Mouse (Mus musculus): ENCODE results near the gene Npas2. TPM values are rescaled to one million over a fixed set of nuclear protein-coding genes. Genes with fewer than 3 reads are reported as not detected.

Npas2 gene
- polyA plus RNA-seq, 1 experiment from 2014 or later = 0.28 TPM

DNA sequence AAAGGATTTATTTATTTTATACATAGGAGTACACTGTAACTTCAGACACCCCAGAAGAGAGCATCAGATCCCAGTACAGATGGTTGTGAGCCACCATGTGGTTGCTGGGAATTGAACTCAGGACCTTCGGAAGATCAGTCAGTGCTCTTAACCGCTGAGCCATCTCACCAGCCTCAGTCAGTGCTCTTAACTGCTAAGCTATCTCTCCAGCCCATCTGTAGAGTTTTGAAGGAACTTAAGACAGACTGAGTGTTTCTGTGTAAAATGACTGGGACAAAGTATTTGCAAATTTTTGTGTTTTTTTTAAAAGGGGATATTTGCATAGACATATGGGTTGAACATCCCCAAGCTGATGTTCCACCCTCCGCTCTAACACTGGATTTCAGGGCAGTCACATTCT lies 206.6 kb downstream of the Npas2 start:
- WGBS = 95% methylated on average over 3 of the region's 3 CpGs
- no peaks in the 10 kb centered on the region for H3K4me1 ChIP-seq (replicated peaks; ENCODE audit: control insufficient read depth, insufficient read depth, low read length)

GRCm38 (mm10) chr1:39407108-39407507 lies 213.6 kb downstream of the Npas2 start:
- Histone ChIP-seq H3K4me1 (replicated peaks; ENCODE audit: control insufficient read depth, insufficient read depth, low read length) (peaks cover 3% of the 10 kb centered on the region; the same call in 1 of the 2 replicates), H3K36me3 (ENCODE audit: control insufficient read depth, insufficient read depth, low read length) (no peaks in the 10 kb centered on the region), H3K9ac (ENCODE audit: low read length) (no peak overlapping the region), H3K4me3 (ENCODE audit: low read depth, low read length) (no peak overlapping the region), H3K27ac (ENCODE audit: low read depth) (no peak overlapping the region), H3K27me3 (replicated peaks; ENCODE audit: control insufficient read depth, insufficient read depth, low read length) (no peaks in the 10 kb centered on the region), H3K9me3 (ENCODE audit: control insufficient read depth, low read length) (no peaks in the 10 kb centered on the region), H3K4me2 (ENCODE audit: low read length) (no peak overlapping the region)
- no peak for DNase-seq (ENCODE audit: low spot score)
- ATAC-seq (replicated peaks; ENCODE audit: low FRiP score, low TSS enrichment, low read depth) = no peak
- WGBS = 68% methylated on average over 4 of the region's 4 CpGs

More for the DNA sequence above, 206.6 kb downstream of the Npas2 start:
- Histone ChIP-seq H3K4me3 (ENCODE audit: low read depth, low read length) (no peak overlapping the region), H3K9ac (ENCODE audit: low read length) (no peak overlapping the region), H3K27me3 (replicated peaks; ENCODE audit: control insufficient read depth, insufficient read depth, low read length) (no peaks in the 10 kb centered on the region), H3K27ac (ENCODE audit: low read depth) (no peak overlapping the region), H3K9me3 (ENCODE audit: control insufficient read depth, low read length) (no peaks in the 10 kb centered on the region), H3K36me3 (ENCODE audit: control insufficient read depth, insufficient read depth, low read length) (no peaks in the 10 kb centered on the region), H3K4me2 (ENCODE audit: low read length) (no peak overlapping the region)
- ATAC-seq (replicated peaks; ENCODE audit: low FRiP score, low TSS enrichment, low read depth) = no peak
- DNase-seq (ENCODE audit: low spot score) = no peak

DNA sequence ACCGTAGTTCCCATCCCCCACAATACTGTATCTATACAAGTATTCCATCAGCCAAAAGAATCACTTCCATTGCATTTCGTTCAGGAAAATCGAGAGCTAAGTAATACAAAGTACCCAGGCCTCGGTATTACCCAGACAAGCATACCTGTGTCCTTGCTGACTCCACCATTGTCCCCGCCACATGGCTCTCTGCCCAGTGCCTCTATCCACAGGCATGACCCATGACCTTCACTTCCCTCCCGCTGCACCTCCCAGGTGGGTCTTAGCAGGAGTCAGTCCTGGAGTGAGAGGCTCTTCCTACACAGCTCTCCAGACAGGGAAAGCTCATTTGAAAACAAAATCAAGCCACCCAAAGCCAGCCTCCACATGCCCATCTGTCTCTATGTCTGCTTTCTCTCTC lies 214.6 kb downstream of the Npas2 start:
- Histone ChIP-seq H3K27ac (ENCODE audit: low read depth) (no peak overlapping the region), H3K27me3 (replicated peaks; ENCODE audit: control insufficient read depth, insufficient read depth, low read length) (no peaks in the 10 kb centered on the region), H3K4me3 (ENCODE audit: low read depth, low read length) (no peak overlapping the region), H3K4me2 (ENCODE audit: low read length) (no peak overlapping the region), H3K4me1 (replicated peaks; ENCODE audit: control insufficient read depth, insufficient read depth, low read length) (peaks cover 3% of the 10 kb centered on the region; the same call in 1 of the 2 replicates), H3K9ac (ENCODE audit: low read length) (no peak overlapping the region), H3K9me3 (ENCODE audit: control insufficient read depth, low read length) (no peaks in the 10 kb centered on the region), H3K36me3 (ENCODE audit: control insufficient read depth, insufficient read depth, low read length) (no peaks in the 10 kb centered on the region)
- WGBS = 91% methylated on average over 6 of the region's 6 CpGs
- ATAC-seq (replicated peaks; ENCODE audit: low FRiP score, low TSS enrichment, low read depth) (no peak), DNase-seq (ENCODE audit: low spot score) (no peak)

- H3K4me3 ChIP-seq (ENCODE audit: low read depth, low read length) = no peak overlapping the region
- H3K27ac ChIP-seq (ENCODE audit: low read depth) = no peak overlapping the region
- no peaks in the 10 kb centered on the region for H3K27me3 ChIP-seq (replicated peaks; ENCODE audit: control insufficient read depth, insufficient read depth, low read length)
- ATAC-seq (replicated peaks; ENCODE audit: low FRiP score, low TSS enrichment, low read depth) = no peak
- no peak overlapping the region for H3K9ac ChIP-seq (ENCODE audit: low read length)
- 52% methylated on average over 7 of the region's 7 CpGs for WGBS
- DNase-seq (ENCODE audit: low spot score) = no peak
- H3K9me3 ChIP-seq (ENCODE audit: control insufficient read depth, low read length) = no peaks in the 10 kb centered on the region
- H3K4me1 ChIP-seq (replicated peaks; ENCODE audit: control insufficient read depth, insufficient read depth, low read length) = peaks cover 3% of the 10 kb centered on the region; the same call in 1 of the 2 replicates
- H3K36me3 ChIP-seq (ENCODE audit: control insufficient read depth, insufficient read depth, low read length) = no peaks in the 10 kb centered on the region
- no peak overlapping the region for H3K4me2 ChIP-seq (ENCODE audit: low read length)
Measured at GRCm38 (mm10) chr1:39408668-39409067, 215.1 kb downstream of the Npas2 start.

- DNase-seq (ENCODE audit: low spot score) = no peak
- H3K4me2 ChIP-seq (ENCODE audit: low read length) = no peak overlapping the region
- no peak overlapping the region for H3K27ac ChIP-seq (ENCODE audit: low read depth)
- WGBS = 80% methylated on average over 19 of the region's 19 CpGs
- H3K27me3 ChIP-seq (replicated peaks; ENCODE audit: control insufficient read depth, insufficient read depth, low read length) = no peaks in the 10 kb centered on the region
- peaks cover 3% of the 10 kb centered on the region; the same call in 1 of the 2 replicates for H3K4me1 ChIP-seq (replicated peaks; ENCODE audit: control insufficient read depth, insufficient read depth, low read length)
- H3K36me3 ChIP-seq (ENCODE audit: control insufficient read depth, insufficient read depth, low read length) = no peaks in the 10 kb centered on the region
- no peak overlapping the region for H3K9ac ChIP-seq (ENCODE audit: low read length)
- H3K9me3 ChIP-seq (ENCODE audit: control insufficient read depth, low read length) = peaks cover 4% of the 10 kb centered on the region; the same call in 1 of the 2 replicates
- H3K4me3 ChIP-seq (ENCODE audit: low read depth, low read length) = no peak overlapping the region
- ATAC-seq (replicated peaks; ENCODE audit: low FRiP score, low TSS enrichment, low read depth) = no peak
Measured at GRCm38 (mm10) chr1:39410085-39410821, 216.7 kb downstream of the Npas2 start.

Small RNAs within 50 kb of the gene (microRNA-seq; reads per million reads assigned to microRNA genes)
- not detected for gene Mir6349

Other genes with a start within 250 kb of the Npas2 start
- gene Pdcl3, start 208.1 kb upstream of the Npas2 start, polyA plus RNA-seq (2014; fragmentation: Nextera tagmentation; extraction: Ambion mirVana) = 140 and 160 TPM in 2 replicates
- 795 and 877 TPM in 2 replicates for gene Rpl31, start 174.1 kb downstream of the Npas2 start, polyA plus RNA-seq (2014; fragmentation: Nextera tagmentation; extraction: Ambion mirVana)

All from intestine, embryonic 14.5 days (tissue).